Mouse (Mus musculus) spleen, adult 2 months (tissue): ENCODE measurements around the gene Sec23b. TPM values are rescaled to one million over a fixed set of nuclear protein-coding genes. Genes with fewer than 3 reads are reported as not detected.
A peak's percentile ranks its signal among the peaks of the same experiment; 100 is the strongest.

Experiments used
- DNase-seq, 2 experiments: peaks; one replicate each; pipeline versions ENCODE4 v3.0.0 to v3.0.0-alpha.2; 2012 to 2021; ENCODE audit warnings: low spot score in 2 of 2, low read depth in 1 of 2
- H3K27ac ChIP-seq: fragments of 200-500 bp; 2 replicates; pipeline ENCODE4 v1.5.1; 2012; ENCODE audit warnings: low read length, inconsistent platforms; ENCODE audit not compliant: insufficient read depth
- H3K27me3 ChIP-seq: fragments of 200-500 bp; 2 replicates; pipeline ENCODE4 v1.6.1; 2012; ENCODE audit warnings: mild to moderate bottlenecking, moderate library complexity, low read length, inconsistent platforms; ENCODE audit not compliant: control insufficient read depth, insufficient read depth
- H3K36me3 ChIP-seq: fragments of 200-500 bp; 2 replicates; pipeline ENCODE4 v1.6.1; 2012; ENCODE audit warnings: mild to moderate bottlenecking, low read length, inconsistent platforms; ENCODE audit not compliant: control insufficient read depth, insufficient read depth
- H3K4me1 ChIP-seq: fragments of 200-500 bp; 2 replicates; pipeline ENCODE4 v1.6.1; 2011; ENCODE audit warnings: inconsistent platforms; ENCODE audit not compliant: control insufficient read depth, insufficient read depth, insufficient read length
- H3K4me3 ChIP-seq: fragments of 200-500 bp; 2 replicates; pipeline ENCODE4 v1.5.1; 2011; ENCODE audit warnings: mild to moderate bottlenecking, inconsistent platforms; ENCODE audit not compliant: insufficient read depth, insufficient read length; ENCODE audit errors: extremely low read depth
- CTCF ChIP-seq: fragments of 200-500 bp; IDR thresholded peaks from 2 replicates; pipeline ENCODE4 v1.5.1; 2011; ENCODE audit warnings: mild to moderate bottlenecking, inconsistent platforms; ENCODE audit not compliant: insufficient read depth, insufficient read length, insufficient replicate concordance; ENCODE audit errors: extremely low read depth
- POLR2A ChIP-seq: fragments of 200-500 bp; IDR thresholded peaks from 2 replicates; pipeline ENCODE4 v1.6.1; 2011; ENCODE audit warnings: low read depth, low read length, inconsistent platforms
- WGBS: fragments of 180-500 bp; shearing (Covaris S2); methylation state at CpG from one replicate; pipeline ENCODE4 v1.1.7; 2018; 5-methylcytosine and 5-hydroxymethylcytosine counted together
- polyA plus RNA-seq: library from polyadenylated mRNA; depleted of rRNA; stranded (reverse); fragments of >200 nt; gene quantifications from 2 replicates; pipeline ENCODE4 v1.2.3, GENCODE M21; 2012

Gene Sec23b
- polyA plus RNA-seq, 1 experiment: 26.5 TPM

- Histone ChIP-seq H3K36me3 (peaks cover 29% of the 10 kb centered on the region), H3K4me1 (no peaks in the 10 kb centered on the region), H3K4me3 (no peak overlapping the region), H3K27me3 (no peaks in the 10 kb centered on the region), H3K27ac (no peak overlapping the region)
- WGBS: 83% methylated on average over 4 of the region's 4 CpGs
- TF ChIP-seq POLR2A (no peak), CTCF (no peak)
- no peak for DNase-seq
Measured at GRCm38 (mm10) chr2:144541246-144541645, 14.8 kb upstream of the Sec23b start.

GRCm38 (mm10) chr2:144543670-144544069 is 12.4 kb upstream of the Sec23b start:
- WGBS: 86% methylated on average over 6 of the region's 6 CpGs
- no peaks in the 10 kb centered on the region for H3K27me3 ChIP-seq
- peaks cover 15% of the 10 kb centered on the region for H3K36me3 ChIP-seq
- H3K4me1 ChIP-seq: no peaks in the 10 kb centered on the region
- no peak for DNase-seq
- TF ChIP-seq CTCF (no peak), POLR2A (no peak)
- no peak overlapping the region for H3K4me3 ChIP-seq
- H3K27ac ChIP-seq: no peak overlapping the region

- H3K36me3 ChIP-seq: peaks cover 10% of the 10 kb centered on the region; the same call in 1 of the 2 replicates
- H3K4me1 ChIP-seq: no peaks in the 10 kb centered on the region
- DNase-seq: no peak
- no peak overlapping the region for H3K27ac ChIP-seq
- 89% methylated on average over 6 of the region's 6 CpGs for WGBS
- no peak overlapping the region for H3K4me3 ChIP-seq
- TF ChIP-seq CTCF (no peak), POLR2A (no peak)
- H3K27me3 ChIP-seq: no peaks in the 10 kb centered on the region
Measured at GRCm38 (mm10) chr2:144544630-144545029, 11.4 kb upstream of the Sec23b start.

GRCm38 (mm10) chr2:144545061-144545460 is 11.0 kb upstream of the Sec23b start:
- no peaks in the 10 kb centered on the region for H3K27me3 ChIP-seq
- TF ChIP-seq CTCF (no peak), POLR2A (no peak)
- WGBS: 94% methylated on average over 2 of the region's 2 CpGs
- H3K27ac ChIP-seq: no peak overlapping the region
- H3K4me3 ChIP-seq: no peak overlapping the region
- no peaks in the 10 kb centered on the region for H3K4me1 ChIP-seq
- peaks cover 7% of the 10 kb centered on the region; the same call in 1 of the 2 replicates for H3K36me3 ChIP-seq
- DNase-seq: no peak

GRCm38 (mm10) chr2:144545481-144545880 is 10.5 kb upstream of the Sec23b start:
- WGBS: 66% methylated on average over 1 of the region's 1 CpGs
- Histone ChIP-seq H3K36me3 (peaks cover 7% of the 10 kb centered on the region; the same call in 1 of the 2 replicates), H3K4me1 (no peaks in the 10 kb centered on the region), H3K4me3 (no peak overlapping the region), H3K27ac (no peak overlapping the region), H3K27me3 (no peaks in the 10 kb centered on the region)
- DNase-seq: no peak
- TF ChIP-seq CTCF (no peak), POLR2A (no peak)

- no peak for DNase-seq
- H3K27ac ChIP-seq: no peak overlapping the region
- peaks cover 6% of the 10 kb centered on the region; the same call in 1 of the 2 replicates for H3K36me3 ChIP-seq
- H3K27me3 ChIP-seq: no peaks in the 10 kb centered on the region
- no peak for TF ChIP-seq POLR2A
- TF ChIP-seq CTCF: no peak
- H3K4me1 ChIP-seq: no peaks in the 10 kb centered on the region
- WGBS: 85% methylated on average over 4 of the region's 4 CpGs
- no peak overlapping the region for H3K4me3 ChIP-seq
Measured at GRCm38 (mm10) chr2:144547559-144547958, 8.5 kb upstream of the Sec23b start.

GRCm38 (mm10) chr2:144550529-144550928 is 5.5 kb upstream of the Sec23b start, which contains the start of gene Rbbp9:
Gene Rbbp9 (minus strand): TSS chr2:144550869.
- Histone ChIP-seq H3K36me3 (peaks cover 2% of the 10 kb centered on the region; the same call in 1 of the 2 replicates), H3K4me1 (peaks cover 4% of the 10 kb centered on the region; the same call in 1 of the 2 replicates), H3K27ac (0 out of 2 replicates have a peak within 1 kb of the TSS, but pooled peaks have one; percentile 2), H3K27me3 (no peaks in the 10 kb centered on the region), H3K4me3 (peak within 1 kb of the TSS; percentile 73)
- TF ChIP-seq CTCF: no peak
- no peak for TF ChIP-seq POLR2A
- peak in 1 of 2 experiments; percentile 35 for DNase-seq
- WGBS: 3% methylated on average over 17 of the region's 17 CpGs
